Mouse (Mus musculus) liver, postnatal 0 days (tissue): ENCODE measurements around the gene Trim10.
A peak's percentile ranks its signal among the peaks of the same experiment; 100 is the strongest.

Source experiments
- CTCF ChIP-seq: sonication (generic); IDR thresholded peaks from 2 replicates; pipeline ENCODE4 v1.5.1; 2016; ENCODE audit warnings: antibody characterized with exemption, low read depth
- EP300 ChIP-seq: IDR thresholded peaks from 2 replicates; pipeline ENCODE4 v1.6.1; 2016; ENCODE audit warnings: antibody characterized with exemption, low read depth, mild to moderate bottlenecking

GRCm38 (mm10) chr17:36840961-36841445 lies 28.4 kb upstream of the Trim10 start:
- TF ChIP-seq CTCF: no peak
- TF ChIP-seq EP300: peak; percentile 13; the same call in 1 of the 2 replicates
